In the genomic region with DNA sequence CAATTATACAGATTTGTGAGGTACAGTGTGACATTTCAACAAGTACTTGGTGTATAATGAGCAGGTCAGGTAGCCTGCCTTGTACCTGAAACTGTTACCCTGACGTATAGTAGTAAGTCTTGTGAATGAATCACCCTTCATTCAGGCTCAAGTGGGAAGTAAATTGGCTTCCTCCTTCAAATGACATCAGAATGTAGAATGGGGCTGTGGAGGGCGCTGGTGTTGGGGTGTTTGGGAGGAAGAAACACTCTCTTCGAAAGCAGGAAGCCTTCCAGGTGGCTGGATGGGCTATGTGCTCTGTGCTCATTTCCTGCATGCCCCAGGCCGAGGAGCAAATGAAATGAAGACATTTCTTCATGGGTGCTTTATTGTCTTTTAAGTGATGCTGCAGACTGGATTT, we compare ENCODE assay signal across 19 mouse cellular contexts.
DNase-seq lines count a peak whose midpoint lies in the region; ATAC-seq lines count a peak whose summit lies in the region.
"Had no signal": no experiment of that assay in that cellular context is flagged by ENCODE, and none has a peak within 500 bp of the region (broad histone marks: within the 10 kb centered on the region; RNA-seq: fewer than 3 reads in every experiment).

No protein-coding gene starts in this region.

- no peak for ATAC-seq in forebrain, embryonic 14.5 days
- ATAC-seq: forebrain, embryonic 16.5 days had no signal

- H3K27ac ChIP-seq in forebrain, embryonic 14.5 days (ENCODE audit: low read depth, low read length): no peak overlapping the region
- no peak overlapping the region for H3K27ac ChIP-seq in hindbrain, embryonic 10.5 days
- H3K27ac ChIP-seq: embryonic facial prominence, embryonic 10.5 days; liver, embryonic 13.5 days; neural tube, embryonic 12.5 days had no signal

- 75% methylated on average over 4 of the region's 4 CpGs for WGBS in forebrain, embryonic 14.5 days
- WGBS in hindbrain, embryonic 10.5 days: 74% methylated on average over 4 of the region's 4 CpGs

- no peaks in the 10 kb centered on the region for H3K4me1 ChIP-seq in forebrain, embryonic 14.5 days (ENCODE audit: control insufficient read depth, insufficient read depth, low read length)
- no peaks in the 10 kb centered on the region for H3K4me1 ChIP-seq in hindbrain, embryonic 10.5 days (replicated peaks)
- H3K4me1 ChIP-seq: heart, embryonic 12.5 days; liver, embryonic 13.5 days; neural tube, embryonic 12.5 days had no signal

- H3K9ac ChIP-seq in forebrain, embryonic 14.5 days (ENCODE audit: low read length): no peak overlapping the region
- H3K9ac ChIP-seq: heart, embryonic 12.5 days; liver, embryonic 13.5 days; neural tube, embryonic 12.5 days had no signal

- H3K4me2 ChIP-seq in forebrain, embryonic 14.5 days (ENCODE audit: low read length): no peak overlapping the region
- H3K4me2 ChIP-seq: heart, embryonic 12.5 days; liver, embryonic 13.5 days; neural tube, embryonic 12.5 days had no signal

- no peak overlapping the region for H3K4me3 ChIP-seq in forebrain, embryonic 14.5 days (ENCODE audit: low read depth, low read length)
- no peak overlapping the region for H3K4me3 ChIP-seq in hindbrain, embryonic 10.5 days
- H3K4me3 ChIP-seq: embryonic facial prominence, embryonic 10.5 days; erythroblast, embryonic 14.5 days; heart, embryonic 12.5 days; liver, embryonic 13.5 days; neural tube, embryonic 12.5 days had no signal

- no peaks in the 10 kb centered on the region; the same call in 1 of the 2 replicates for H3K9me3 ChIP-seq in forebrain, embryonic 14.5 days (replicated peaks; ENCODE audit: control insufficient read depth, low read length)
- no peaks in the 10 kb centered on the region for H3K9me3 ChIP-seq in hindbrain, embryonic 10.5 days
- H3K9me3 ChIP-seq: embryonic facial prominence, embryonic 10.5 days; heart, embryonic 12.5 days; liver, embryonic 13.5 days; neural tube, embryonic 12.5 days had no signal

- no peaks in the 10 kb centered on the region for H3K36me3 ChIP-seq in forebrain, embryonic 14.5 days (ENCODE audit: control insufficient read depth, insufficient read depth, low read length)
- no peaks in the 10 kb centered on the region for H3K36me3 ChIP-seq in hindbrain, embryonic 10.5 days
- H3K36me3 ChIP-seq: embryonic facial prominence, embryonic 10.5 days; heart, embryonic 12.5 days; liver, embryonic 13.5 days; neural tube, embryonic 12.5 days had no signal

- DNase-seq in 3T3-L1 (ENCODE audit: low read depth, low spot score): peak; percentile 31
- peak; percentile 45 for DNase-seq in CD4-positive, CD25-positive, alpha-beta regulatory T cell, adult 2 months (ENCODE audit: low read depth, low spot score)
- peak; percentile 20 for DNase-seq in induced T-regulatory cell, adult 2 months (ENCODE audit: low read depth)
- DNase-seq in thymus, postnatal 10 days (ENCODE audit: low spot score in 2 of 2): peak; percentile 16 to 28
- DNase-seq in right cerebral cortex, postnatal 10 days (ENCODE audit: low spot score in 2 of 2): no peak
- no peak for DNase-seq in forebrain, embryonic 14.5 days (ENCODE audit: low spot score)
- no peak for DNase-seq in hindbrain, embryonic 10.5 days (ENCODE audit: low spot score)
- DNase-seq: adrenal gland, adult 8-10 months; cerebellum, adult 11 months; cerebellum, postnatal 25 days; heart, postnatal 36 days; layer of hippocampus, postnatal 36 days; liver, embryonic 13.5 days; lung, postnatal 10 days had no signal

- H3K27me3 ChIP-seq in forebrain, embryonic 14.5 days (replicated peaks; ENCODE audit: control insufficient read depth, insufficient read depth, low read length): no peaks in the 10 kb centered on the region
- no peaks in the 10 kb centered on the region for H3K27me3 ChIP-seq in hindbrain, embryonic 10.5 days (ENCODE audit: insufficient read depth, poor library complexity, severe bottlenecking)
- H3K27me3 ChIP-seq: heart, embryonic 12.5 days; liver, embryonic 13.5 days; neural tube, embryonic 12.5 days had no signal

Comparison
In these comparisons a context has a peak if more than half of its experiments do, and no peak if none do; other contexts are left out.
1. DNase-seq: peak in 3T3-L1 (single experiment), CD4-positive, CD25-positive, alpha-beta regulatory T cell, adult 2 months (single experiment), induced T-regulatory cell, adult 2 months (single experiment) and thymus, postnatal 10 days (2 of 2); none in right cerebral cortex, postnatal 10 days (0 of 2), forebrain, embryonic 14.5 days (single experiment) and hindbrain, embryonic 10.5 days (single experiment).